Mouse (Mus musculus) cerebellum, adult (tissue): ENCODE measurements at regions not wholly inside any gene's neighbourhood (a gene's known extent, or its start where the extent isn't known, plus 50 kb on each side); places are given as distances from the start of the nearest gene placed in this dataset.
"Not testable (repeated sequence)": the region's sequence is repeated elsewhere in the genome, so short reads cannot be mapped to it uniquely, and the experiment has no call there.

Source experiments
- ATAC-seq: cut with Nextera tagmentation; 2 replicates; pipeline ENCODE4 v1.9.2; 2017; ENCODE audit warnings: mild to moderate bottlenecking, moderate library complexity, mixed read lengths; ENCODE audit not compliant: insufficient number of reproducible peaks, low FRiP score, low TSS enrichment

- ATAC-seq: not testable (repeated sequence)
Observed at GRCm38 (mm10) chr14:76725231-76725630, 168.5 kb upstream of the Serp2 start.

DNA sequence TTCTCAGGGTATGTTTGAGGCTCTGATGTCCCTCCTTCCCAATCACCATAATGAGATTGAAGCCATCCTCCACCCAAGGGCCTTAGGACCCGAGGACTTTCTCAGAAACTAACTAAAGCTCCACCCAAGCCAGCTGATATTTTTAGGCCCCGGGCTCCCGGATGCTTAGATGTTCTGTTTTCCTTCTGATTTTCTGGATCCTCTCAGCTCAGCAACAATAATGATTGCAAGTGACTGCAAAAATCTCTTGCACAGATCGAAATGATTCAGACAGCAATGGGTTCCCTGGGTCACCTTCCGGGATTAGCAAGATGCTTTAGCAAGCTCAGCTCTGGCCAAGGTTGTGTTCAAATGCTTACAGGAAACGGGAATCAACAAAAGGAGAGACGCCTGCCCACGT, 168.1 kb upstream of the Serp2 start:
- no peak for ATAC-seq

DNA sequence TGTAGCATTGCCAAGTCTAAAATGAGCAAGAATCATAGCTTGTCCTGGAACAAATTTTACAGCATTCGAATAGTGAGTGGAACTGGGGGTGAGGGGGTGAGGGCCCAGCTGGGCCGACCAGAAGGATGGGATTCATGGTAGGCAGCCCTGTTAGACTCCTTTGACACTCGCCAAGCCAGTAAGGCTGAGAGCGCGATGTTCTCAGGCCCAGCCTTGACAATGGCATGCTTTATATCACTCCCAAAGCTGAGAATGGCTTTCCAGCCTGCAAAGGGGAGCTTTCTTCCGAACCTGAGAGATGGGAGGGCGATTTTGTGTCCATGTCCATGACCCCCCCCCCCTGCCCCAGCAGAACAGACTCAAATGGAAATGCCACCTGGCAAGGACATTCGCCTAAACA, 167.7 kb upstream of the Serp2 start:
- no peak; the same call in 1 of the 2 replicates for ATAC-seq

DNA sequence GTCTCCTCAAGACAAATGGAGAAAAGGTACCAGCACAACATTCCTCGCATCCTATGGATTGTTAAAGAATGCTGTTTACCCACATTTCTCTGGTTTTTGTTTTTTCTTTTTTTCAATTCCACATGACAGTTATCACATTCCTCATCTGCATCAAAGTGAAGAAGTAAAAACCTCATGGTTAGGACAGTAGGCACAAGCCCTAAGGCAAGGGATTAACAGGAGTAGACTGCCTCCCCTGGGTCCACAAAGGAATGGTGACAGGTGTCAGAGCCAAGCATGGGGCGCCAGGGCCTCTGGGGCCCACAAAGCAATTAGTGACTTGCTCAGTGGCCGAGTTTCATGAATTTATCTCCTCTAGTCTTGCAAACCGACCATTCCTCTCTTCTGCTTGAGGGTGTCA, 166.9 kb upstream of the Serp2 start:
- ATAC-seq: no peak

DNA sequence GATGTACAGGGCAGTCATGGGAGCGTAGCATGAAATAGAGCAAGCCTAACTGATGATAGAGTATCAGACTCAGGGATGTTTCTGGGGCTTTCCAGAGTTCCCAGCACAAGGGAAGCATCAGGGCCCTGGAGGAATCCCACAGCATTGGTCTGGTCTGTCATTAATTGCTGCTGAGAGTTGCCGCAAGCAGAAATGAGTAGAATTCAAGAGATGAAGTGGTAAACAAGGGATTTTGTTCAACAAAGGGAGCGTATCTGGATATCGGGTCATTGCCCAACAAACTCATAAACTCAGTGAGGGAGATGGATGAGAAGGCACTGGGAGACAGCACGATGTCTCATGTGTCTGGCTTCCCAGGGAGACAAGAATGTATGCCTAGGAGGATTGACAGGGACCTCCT, 165.6 kb upstream of the Serp2 start:
- no peak for ATAC-seq

- no peak for ATAC-seq
Observed at GRCm38 (mm10) chr14:76721751-76722150, 165.1 kb upstream of the Serp2 start.

DNA sequence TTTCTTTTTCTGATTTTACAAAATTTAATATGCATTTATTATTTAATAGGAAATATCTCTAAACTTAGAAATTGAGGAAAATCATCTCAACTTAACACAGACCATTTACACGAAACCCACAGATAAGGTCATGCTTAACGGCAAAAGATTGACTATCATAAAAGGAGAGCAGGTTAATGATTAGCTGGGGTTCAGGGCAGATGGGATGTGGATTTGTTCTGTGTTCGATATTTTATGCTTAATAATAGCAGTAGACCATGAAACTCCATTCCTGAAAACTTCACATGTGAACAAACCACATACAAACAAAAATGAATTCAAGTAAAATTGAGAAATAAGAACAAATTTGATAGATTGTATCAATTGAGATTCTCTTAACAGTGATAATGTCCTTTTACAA, 160.4 kb upstream of the Serp2 start:
- ATAC-seq: no peak

- no peak for ATAC-seq
Observed at GRCm38 (mm10) chr14:76714727-76715126, 158.0 kb upstream of the Serp2 start.

DNA sequence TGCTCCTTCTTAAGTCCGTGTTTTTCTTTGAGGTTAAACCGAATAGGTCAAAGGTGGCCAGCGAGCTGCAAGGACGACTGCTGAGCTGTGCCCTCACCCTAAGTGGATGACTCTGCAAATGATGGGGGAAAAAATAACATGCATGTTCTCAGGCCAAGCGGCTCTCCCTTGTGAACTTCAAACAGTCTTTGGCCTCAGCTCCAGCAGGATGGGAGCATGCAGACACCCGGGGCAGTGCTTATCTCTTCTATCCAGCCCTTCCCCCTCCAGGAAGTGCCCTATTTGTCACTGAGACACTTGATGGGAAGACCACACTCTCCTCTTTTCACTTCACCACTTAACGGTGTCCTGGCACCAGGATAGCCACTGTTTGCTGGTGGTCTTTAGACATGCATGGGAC, 157.3 kb upstream of the Serp2 start:
- no peak for ATAC-seq

- ATAC-seq: no peak
Observed at GRCm38 (mm10) chr14:76708728-76709127, 152.0 kb upstream of the Serp2 start.

DNA sequence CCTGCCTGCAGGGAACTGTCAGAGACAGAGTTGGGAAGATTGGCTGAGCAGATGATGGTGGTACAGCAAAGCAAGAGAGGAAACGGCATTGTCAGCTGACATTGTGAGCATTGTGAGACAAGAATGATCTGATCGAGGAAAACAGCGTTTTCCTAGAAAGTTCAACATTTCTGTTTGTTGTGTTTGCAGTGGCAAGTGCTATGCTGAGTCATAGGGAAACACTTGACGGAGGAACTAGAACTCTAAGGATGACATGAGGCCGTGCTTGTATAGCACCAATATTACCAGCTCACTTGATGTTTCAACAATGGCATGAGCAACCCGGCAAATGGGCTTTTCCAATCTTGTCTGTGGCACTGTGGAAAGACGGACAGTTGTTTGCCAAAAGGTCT, 146.7 kb upstream of the Serp2 start:
- ATAC-seq: no peak

DNA sequence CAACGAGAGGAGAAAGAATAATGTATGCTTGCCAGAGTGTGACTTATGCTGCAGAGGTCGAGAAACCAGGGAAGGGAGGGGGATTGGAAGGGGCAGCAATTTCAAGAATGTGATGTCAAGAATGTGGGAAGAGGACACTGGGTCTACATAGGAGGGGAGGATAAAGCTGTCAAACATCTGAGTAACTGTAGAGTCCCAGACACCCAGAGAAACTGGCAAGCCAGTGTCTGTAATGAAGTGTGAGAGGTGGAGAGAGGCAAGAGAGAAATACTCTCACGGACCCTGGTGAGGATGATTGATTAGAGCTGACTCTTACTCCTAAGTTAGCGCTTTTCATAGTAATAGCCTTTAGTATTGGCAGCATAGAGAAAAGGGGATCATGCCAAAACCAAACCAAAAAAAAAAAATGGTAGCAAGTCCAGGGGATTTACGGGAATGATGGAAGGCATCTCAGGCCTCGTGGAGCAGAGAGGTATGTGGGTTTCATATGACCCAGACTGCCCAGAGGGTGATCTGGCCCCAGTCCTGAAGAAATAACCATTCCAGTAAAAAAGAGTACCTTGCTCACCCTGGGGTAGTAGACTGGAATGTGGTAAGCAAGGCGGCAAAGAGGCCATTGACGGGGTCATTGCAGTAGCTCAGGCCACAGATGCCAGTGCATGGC, 146.2 kb upstream of the Serp2 start:
- no peak for ATAC-seq

DNA sequence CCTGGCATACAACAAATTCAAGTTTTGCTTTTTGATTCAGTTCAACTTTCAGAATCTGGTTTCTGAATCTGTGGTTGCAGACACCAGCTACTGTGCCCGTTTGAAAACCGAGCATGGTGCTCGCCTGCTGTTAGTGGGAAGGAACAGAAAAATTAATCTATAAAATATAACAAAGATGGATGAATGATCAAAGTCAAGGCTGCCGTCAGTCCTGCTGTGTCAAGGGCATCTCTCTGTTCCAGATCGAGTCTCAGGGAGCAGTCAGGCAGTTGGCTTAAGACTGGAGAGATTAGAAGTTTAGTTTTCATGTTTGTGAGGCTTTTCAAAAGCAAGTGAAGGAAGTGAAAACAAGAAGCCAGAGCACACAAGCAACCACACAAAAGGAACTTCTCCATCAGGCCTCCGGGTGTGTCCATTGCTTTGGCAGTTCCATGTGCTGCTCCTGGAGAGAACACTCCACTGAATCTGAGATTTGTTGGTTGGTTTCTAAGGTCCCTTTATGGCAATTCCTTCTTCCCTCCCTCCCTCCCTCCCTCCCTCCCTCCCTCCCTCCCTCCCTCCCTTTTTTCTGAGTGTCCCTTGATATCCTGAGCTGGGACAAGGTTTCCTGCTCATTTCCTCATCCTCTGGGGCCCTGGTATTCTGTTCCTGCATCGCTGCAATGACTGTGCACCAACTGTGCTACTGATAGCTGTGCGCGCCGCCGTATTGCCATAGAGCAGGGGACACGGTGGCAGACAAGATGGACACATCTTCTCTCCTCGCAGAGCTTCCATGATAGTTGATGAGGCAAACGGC, 145.4 kb upstream of the Serp2 start:
- no peak for ATAC-seq

- ATAC-seq: no peak
Observed at GRCm38 (mm10) chr14:76701304-76701703, 144.6 kb upstream of the Serp2 start.

DNA sequence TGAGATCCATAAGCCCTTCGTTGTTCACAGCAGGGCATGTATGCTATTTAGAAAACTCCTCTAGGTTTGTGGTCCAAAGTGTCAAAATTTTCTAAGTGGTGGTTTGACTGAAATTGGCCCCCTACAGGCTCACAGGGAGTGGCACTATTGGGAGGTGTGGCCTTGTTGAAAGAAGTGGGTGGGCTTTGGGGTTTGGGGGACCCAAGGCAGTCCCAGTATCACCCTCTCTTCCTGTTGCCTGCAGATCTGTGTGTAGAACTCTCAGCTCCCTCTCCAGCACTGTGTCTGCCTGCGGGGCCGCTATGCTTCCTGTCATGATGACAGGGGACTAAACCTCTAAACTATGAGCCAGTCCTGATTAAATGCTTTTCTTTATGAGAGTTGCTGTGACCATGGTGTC, 144.1 kb upstream of the Serp2 start:
- no peak for ATAC-seq

DNA sequence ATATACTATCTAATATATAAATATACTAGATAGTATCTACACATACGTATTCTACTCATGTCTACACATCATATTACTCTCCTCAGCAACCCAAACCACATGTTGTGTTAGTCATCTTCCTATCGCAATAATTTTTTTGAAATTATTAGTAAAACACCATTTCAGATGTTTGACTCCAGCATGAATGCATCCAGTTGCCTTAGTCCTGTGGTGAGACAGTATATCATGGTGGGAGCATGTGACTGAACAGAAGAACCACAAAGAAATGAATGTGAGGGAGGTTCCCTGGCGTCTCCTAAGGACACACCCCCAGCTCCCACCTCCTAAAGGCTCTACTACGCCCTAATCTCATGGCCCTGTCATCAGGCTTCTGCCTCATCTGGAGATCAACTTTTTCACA, 143.5 kb upstream of the Serp2 start:
- ATAC-seq: no peak

DNA sequence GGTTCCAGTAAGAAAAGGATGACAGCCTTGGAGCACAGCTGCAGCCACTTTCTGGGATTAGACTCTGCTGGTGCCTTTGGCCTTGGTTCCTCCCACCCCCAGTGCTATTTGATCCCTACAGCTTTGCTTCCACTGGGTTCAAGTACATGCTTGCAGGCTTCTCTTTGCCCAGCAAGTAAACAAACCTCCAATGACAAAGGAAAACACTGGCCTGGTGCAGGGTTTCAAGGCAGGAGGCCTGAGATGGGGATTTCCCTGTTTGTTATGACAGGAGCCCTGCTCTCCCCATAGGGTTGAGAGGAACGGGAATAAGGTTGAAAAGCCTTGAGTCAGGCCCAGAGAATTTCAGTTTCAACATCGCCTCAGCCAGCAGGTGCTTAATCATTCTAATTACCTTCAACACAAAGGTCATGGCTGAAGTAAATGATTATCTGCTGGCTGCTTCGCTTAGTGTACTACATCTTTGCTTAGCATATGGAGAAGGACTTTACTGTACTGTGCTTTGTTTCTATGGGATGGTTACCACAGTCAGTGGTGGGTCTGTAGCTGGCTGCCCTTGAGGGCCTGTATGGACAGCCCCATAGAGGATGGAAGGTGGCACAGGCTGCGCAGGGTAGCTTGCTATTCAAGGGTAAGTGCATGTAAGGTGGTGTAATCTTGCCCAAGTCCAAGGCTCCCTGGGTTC, 142.2 kb upstream of the Serp2 start:
- ATAC-seq: no peak

- ATAC-seq: no peak
Observed at GRCm38 (mm10) chr14:76696729-76697128, 140.0 kb upstream of the Serp2 start.

- ATAC-seq: no peak
Observed at GRCm38 (mm10) chr14:76695691-76696355, 139.1 kb upstream of the Serp2 start.

DNA sequence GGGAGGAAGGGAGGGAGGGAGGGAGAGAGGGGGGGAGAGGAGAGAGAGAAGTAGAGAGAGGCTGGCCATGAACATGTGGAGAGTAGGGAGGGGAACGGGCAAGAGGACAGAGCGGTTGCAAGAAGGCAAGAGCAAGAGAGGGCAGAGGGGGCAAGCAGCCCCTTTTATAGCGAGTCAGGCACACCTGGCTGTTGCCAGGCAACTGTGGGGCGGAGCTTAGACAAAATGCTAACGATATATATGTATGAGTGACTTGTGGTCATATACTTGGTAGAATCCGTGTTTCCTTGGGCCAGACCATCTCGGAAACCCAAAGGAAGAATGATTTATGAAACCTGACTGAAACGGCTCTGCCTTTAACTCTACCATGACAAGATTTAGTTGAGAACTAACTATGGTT, 138.2 kb upstream of the Serp2 start:
- ATAC-seq: no peak
